Mouse (Mus musculus) left cerebral cortex, adult 8-10 months (tissue): ENCODE measurements around the gene Tmem170b. TPM values are rescaled to one million over a fixed set of nuclear protein-coding genes. Genes with fewer than 3 reads are reported as not detected.

Source experiments
- total RNA-seq, 4 experiments: library from RNA; stranded (reverse); gene quantifications; 2 replicates each; pipeline ENCODE4 v1.2.4; 2022

The Tmem170b gene
- total RNA-seq, 4 experiments from 2014 or later, result 78.7 to 83.4 (median 80.8) TPM

Other genes starting within 250 kb of the Tmem170b start
- 10 to 100 TPM in 3 of 4 experiments, 1 to 10 TPM in 1; 9.9 to 14.0 (median 11.1) TPM for gene Nedd9, start 118.5 kb upstream of the Tmem170b start, total RNA-seq
- under 1 TPM in 2 of 4 experiments, not detected in 2; 0.33 to 0.43 TPM for gene Adtrp, start 241.8 kb downstream of the Tmem170b start, total RNA-seq